Mouse (Mus musculus): Measurements from ENCODE around the gene Defa37.
"Not testable (repeated sequence)": the region's sequence is repeated elsewhere in the genome, so short reads cannot be mapped to it uniquely, and the experiment has no call there.

The Defa37 gene

DNA sequence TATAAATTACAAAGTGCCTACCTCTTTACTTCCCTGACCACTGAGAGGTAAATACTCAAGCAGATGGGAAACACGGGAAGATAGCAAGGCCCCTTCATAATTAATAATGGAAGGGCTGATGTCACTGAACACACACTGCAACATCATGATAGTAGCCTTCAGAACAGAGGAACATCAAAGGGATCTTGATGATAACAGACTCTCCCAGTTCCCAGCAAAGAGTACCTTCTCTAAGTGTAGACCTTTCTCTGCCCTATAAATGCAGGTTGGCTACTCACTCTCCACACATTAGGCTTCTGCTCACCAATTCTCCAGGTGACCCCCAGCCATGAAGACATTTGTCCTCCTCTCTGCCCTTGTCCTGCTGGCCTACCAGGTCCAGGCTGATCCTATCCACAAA lies at the start of gene Defa37:
Defa37 (plus strand) TSS at position 301 of the 400 bp plus-strand sequence.
- not testable (repeated sequence) for DNase-seq

- DNase-seq, result not testable (repeated sequence)
Observed at GRCm38 (mm10) chr8:21528732-21529131, 36.5 kb upstream of the Defa37 start, which contains the start of gene Defa32. Gene Defa32 (plus strand): TSS chr8:21529032.

GRCm38 (mm10) chr8:21582706-21583105 lies 17.5 kb downstream of the Defa37 start, which contains the start of gene Defa28:
Gene Defa28 (plus strand): TSS chr8:21583006.
- DNase-seq, result not testable (repeated sequence)

GRCm38 (mm10) chr8:21594408-21594807 lies 29.2 kb downstream of the Defa37 start, which contains the start of gene Gm7861:
Gene Gm7861 (minus strand): TSS chr8:21594508.
- not testable (repeated sequence) for DNase-seq
